Mouse (Mus musculus): ENCODE results near the gene Vmn1r40. TPM values are rescaled to one million over a fixed set of nuclear protein-coding genes. Genes with fewer than 3 reads are reported as not detected.

Vmn1r40 gene
- polyA plus RNA-seq, 2 experiments: not detected

GRCm38 (mm10) chr6:89671431-89671830, 35.9 kb upstream of the Vmn1r40 start:
- Histone ChIP-seq H3K9me3 (ENCODE audit: control insufficient read depth, low read length) (no peaks in the 10 kb centered on the region), H3K36me3 (replicated peaks; ENCODE audit: control insufficient read depth, insufficient read depth, low read depth) (no peaks in the 10 kb centered on the region), H3K4me3 (ENCODE audit: insufficient read depth in 1 of 2, low read depth in 2 of 2, low read length in 2 of 2) (no peak overlapping the region), H3K4me2 (ENCODE audit: low read depth) (no peak overlapping the region), H3K27me3 (ENCODE audit: control insufficient read depth, insufficient read depth, low read length) (no peaks in the 10 kb centered on the region), H3K9ac (replicated peaks) (no peak overlapping the region), H3K27ac (no peak overlapping the region), H3K4me1 (replicated peaks; ENCODE audit: control insufficient read depth in 2 of 2, insufficient read depth in 2 of 2, low read length in 1 of 2) (no peaks in the 10 kb centered on the region)
- ATAC-seq (ENCODE audit: insufficient read depth) (no peak), DNase-seq (ENCODE audit: low read depth in 3 of 3, low spot score in 3 of 3) (no peak)
- WGBS (ENCODE audit: insufficient replicate concordance): 60% methylated on average over 6 of the region's 6 CpGs
- no peak for TF ChIP-seq CTCF (IDR thresholded peaks at IDR 0.05; ENCODE audit: low read depth)
- TF ChIP-seq EP300 (IDR thresholded peaks at IDR 0.05; ENCODE audit: low read depth): no peak

GRCm38 (mm10) chr6:89672641-89673040, 34.7 kb upstream of the Vmn1r40 start:
- WGBS (ENCODE audit: insufficient replicate concordance): 70% methylated on average over 7 of the region's 7 CpGs
- no peak for ATAC-seq (ENCODE audit: insufficient read depth)
- DNase-seq (ENCODE audit: low read depth in 3 of 3, low spot score in 3 of 3): no peak
- Histone ChIP-seq H3K4me3 (ENCODE audit: insufficient read depth in 1 of 2, low read depth in 2 of 2, low read length in 2 of 2) (no peak overlapping the region), H3K36me3 (replicated peaks; ENCODE audit: control insufficient read depth, insufficient read depth, low read depth) (no peaks in the 10 kb centered on the region), H3K9ac (replicated peaks) (no peak overlapping the region), H3K9me3 (ENCODE audit: control insufficient read depth, low read length) (no peaks in the 10 kb centered on the region), H3K27ac (no peak overlapping the region), H3K4me2 (ENCODE audit: low read depth) (no peak overlapping the region), H3K27me3 (ENCODE audit: control insufficient read depth, insufficient read depth, low read length) (no peaks in the 10 kb centered on the region), H3K4me1 (replicated peaks; ENCODE audit: control insufficient read depth in 2 of 2, insufficient read depth in 2 of 2, low read length in 1 of 2) (no peaks in the 10 kb centered on the region)
- TF ChIP-seq CTCF (IDR thresholded peaks at IDR 0.05; ENCODE audit: low read depth) (no peak), EP300 (IDR thresholded peaks at IDR 0.05; ENCODE audit: low read depth) (no peak)

GRCm38 (mm10) chr6:89673135-89673780, 34.1 kb upstream of the Vmn1r40 start:
- no peak overlapping the region for H3K4me2 ChIP-seq (ENCODE audit: low read depth)
- no peak for DNase-seq (ENCODE audit: low read depth in 3 of 3, low spot score in 3 of 3)
- no peak for ATAC-seq (ENCODE audit: insufficient read depth)
- no peak overlapping the region for H3K27ac ChIP-seq
- H3K27me3 ChIP-seq (ENCODE audit: control insufficient read depth, insufficient read depth, low read length): no peaks in the 10 kb centered on the region
- H3K36me3 ChIP-seq (replicated peaks; ENCODE audit: control insufficient read depth, insufficient read depth, low read depth): no peaks in the 10 kb centered on the region
- 84% methylated on average over 11 of the region's 11 CpGs for WGBS (ENCODE audit: insufficient replicate concordance)
- no peak overlapping the region for H3K4me3 ChIP-seq (ENCODE audit: insufficient read depth in 1 of 2, low read depth in 2 of 2, low read length in 2 of 2)
- no peaks in the 10 kb centered on the region for H3K4me1 ChIP-seq (replicated peaks; ENCODE audit: control insufficient read depth in 2 of 2, insufficient read depth in 2 of 2, low read length in 1 of 2)
- no peak for TF ChIP-seq EP300 (IDR thresholded peaks at IDR 0.05; ENCODE audit: low read depth)
- TF ChIP-seq CTCF (IDR thresholded peaks at IDR 0.05; ENCODE audit: low read depth): no peak
- no peak overlapping the region for H3K9ac ChIP-seq (replicated peaks)
- no peaks in the 10 kb centered on the region for H3K9me3 ChIP-seq (ENCODE audit: control insufficient read depth, low read length)

- H3K27ac ChIP-seq: no peak overlapping the region
- TF ChIP-seq CTCF (IDR thresholded peaks at IDR 0.05; ENCODE audit: low read depth) (no peak), EP300 (IDR thresholded peaks at IDR 0.05; ENCODE audit: low read depth) (no peak)
- whole genome bisulfite sequencing (ENCODE audit: insufficient replicate concordance): 49% methylated on average over 4 of the region's 4 CpGs
- no peaks in the 10 kb centered on the region for H3K36me3 ChIP-seq (replicated peaks; ENCODE audit: control insufficient read depth, insufficient read depth, low read depth)
- H3K9ac ChIP-seq (replicated peaks): no peak overlapping the region
- H3K27me3 ChIP-seq (ENCODE audit: control insufficient read depth, insufficient read depth, low read length): no peaks in the 10 kb centered on the region
- no peak for DNase-seq (ENCODE audit: low read depth in 3 of 3, low spot score in 3 of 3)
- ATAC-seq (ENCODE audit: insufficient read depth): no peak
- H3K4me2 ChIP-seq (ENCODE audit: low read depth): no peak overlapping the region
- no peaks in the 10 kb centered on the region for H3K9me3 ChIP-seq (ENCODE audit: control insufficient read depth, low read length)
- H3K4me1 ChIP-seq (replicated peaks; ENCODE audit: control insufficient read depth in 2 of 2, insufficient read depth in 2 of 2, low read length in 1 of 2): no peaks in the 10 kb centered on the region
- no peak overlapping the region for H3K4me3 ChIP-seq (ENCODE audit: insufficient read depth in 1 of 2, low read depth in 2 of 2, low read length in 2 of 2)
Observed at GRCm38 (mm10) chr6:89678522-89678921, 28.8 kb upstream of the Vmn1r40 start.

- peak; percentile 91 for TF ChIP-seq CTCF (IDR thresholded peaks at IDR 0.05; ENCODE audit: low read depth)
- no peak for TF ChIP-seq EP300 (IDR thresholded peaks at IDR 0.05; ENCODE audit: low read depth)
- ATAC-seq (ENCODE audit: insufficient read depth) (no peak), DNase-seq (ENCODE audit: low read depth in 3 of 3, low spot score in 3 of 3) (peak in 2 of 3 experiments; percentile 15 to 24)
- Histone ChIP-seq H3K4me1 (replicated peaks; ENCODE audit: control insufficient read depth in 2 of 2, insufficient read depth in 2 of 2, low read length in 1 of 2) (no peaks in the 10 kb centered on the region), H3K4me2 (ENCODE audit: low read depth) (no peak overlapping the region), H3K9ac (replicated peaks) (no peak overlapping the region), H3K4me3 (ENCODE audit: insufficient read depth in 1 of 2, low read depth in 2 of 2, low read length in 2 of 2) (no peak overlapping the region), H3K9me3 (ENCODE audit: control insufficient read depth, low read length) (no peaks in the 10 kb centered on the region), H3K27me3 (ENCODE audit: control insufficient read depth, insufficient read depth, low read length) (no peaks in the 10 kb centered on the region), H3K36me3 (replicated peaks; ENCODE audit: control insufficient read depth, insufficient read depth, low read depth) (no peaks in the 10 kb centered on the region), H3K27ac (no peak overlapping the region)
- 13% methylated on average over 10 of the region's 10 CpGs for WGBS (ENCODE audit: insufficient replicate concordance)
Observed at GRCm38 (mm10) chr6:89679291-89679835, 28.0 kb upstream of the Vmn1r40 start.

Measured in liver, embryonic 14.5 days (tissue).